Mouse (Mus musculus) cerebellum, adult 2 months (tissue): ENCODE data around the gene Jam3. TPM values are rescaled to one million over a fixed set of nuclear protein-coding genes. Genes with fewer than 3 reads are reported as not detected.

Experiments
- DNase-seq, 2 experiments: peaks; one replicate each; pipeline ENCODE4 v3.0.0; 2021
- H3K27ac ChIP-seq: fragments of 200-500 bp; 2 replicates; pipeline ENCODE4 v1.5.1; 2012; ENCODE audit warnings: low read length, control low read depth, inconsistent platforms; ENCODE audit not compliant: insufficient read depth
- H3K27me3 ChIP-seq: fragments of 200-500 bp; 2 replicates; pipeline ENCODE4 v1.6.1; 2012; ENCODE audit warnings: inconsistent platforms, mild to moderate bottlenecking, low read length, moderate library complexity; ENCODE audit not compliant: control insufficient read depth, insufficient read depth
- H3K4me1 ChIP-seq: fragments of 200-500 bp; 2 replicates; pipeline ENCODE4 v1.6.1; 2011; ENCODE audit warnings: low read length; ENCODE audit not compliant: control insufficient read depth, insufficient read depth
- H3K4me3 ChIP-seq: fragments of 200-500 bp; replicated peaks from 2 replicates; pipeline ENCODE3; 2011; ENCODE audit warnings: mild to moderate bottlenecking, low read depth, low read length, control low read depth; ENCODE audit not compliant: insufficient read depth
- CTCF ChIP-seq: fragments of 200-500 bp; IDR thresholded peaks from 2 replicates; pipeline ENCODE4 v1.5.1; 2011; ENCODE audit warnings: low read depth, mild to moderate bottlenecking, control low read depth, low read length, moderate library complexity, borderline replicate concordance; ENCODE audit not compliant: insufficient read depth
- POLR2A ChIP-seq: fragments of 200-500 bp; IDR thresholded peaks from 2 replicates; pipeline ENCODE4 v1.6.1; 2011; ENCODE audit warnings: low read length, control low read depth, borderline replicate concordance; ENCODE audit not compliant: insufficient read depth
- WGBS: fragments of 180-500 bp; shearing (Covaris S2); methylation state at CpG from one replicate; pipeline ENCODE4 v1.1.7; 2018; 5-methylcytosine and 5-hydroxymethylcytosine counted together
- polyA plus RNA-seq: library from polyadenylated mRNA; depleted of rRNA; stranded (reverse); fragments of >200 nt; gene quantifications from 2 replicates; pipeline ENCODE4 v1.2.3, GENCODE M21; 2012

The Jam3 gene
- polyA plus RNA-seq, 1 experiment: 50.8 TPM

GRCm38 (mm10) chr9:27123947-27124346, 31.3 kb downstream of the Jam3 start:
- Histone ChIP-seq H3K27me3 (no peaks in the 10 kb centered on the region), H3K4me3 (no peak overlapping the region), H3K27ac (no peak overlapping the region), H3K4me1 (no peaks in the 10 kb centered on the region)
- 87% methylated on average over 2 of the region's 2 CpGs for WGBS
- DNase-seq: no peak
- no peak for TF ChIP-seq POLR2A
- no peak for TF ChIP-seq CTCF

GRCm38 (mm10) chr9:27122963-27123362, 32.3 kb downstream of the Jam3 start:
- no peak overlapping the region for H3K4me3 ChIP-seq
- WGBS: 22% methylated on average over 4 of the region's 4 CpGs
- H3K27me3 ChIP-seq: no peaks in the 10 kb centered on the region
- DNase-seq: no peak
- no peak overlapping the region for H3K27ac ChIP-seq
- H3K4me1 ChIP-seq: no peaks in the 10 kb centered on the region
- no peak for TF ChIP-seq POLR2A
- TF ChIP-seq CTCF: no peak

GRCm38 (mm10) chr9:27122076-27122475, 33.1 kb downstream of the Jam3 start:
- H3K27ac ChIP-seq: no peak overlapping the region

GRCm38 (mm10) chr9:27121254-27121653, 34.0 kb downstream of the Jam3 start:
- TF ChIP-seq POLR2A (no peak), CTCF (no peak)
- Histone ChIP-seq H3K27me3 (no peaks in the 10 kb centered on the region), H3K27ac (no peak overlapping the region), H3K4me1 (no peaks in the 10 kb centered on the region), H3K4me3 (no peak overlapping the region)
- WGBS: 93% methylated on average over 9 of the region's 9 CpGs
- DNase-seq: no peak

More at GRCm38 (mm10) chr9:27122076-27122475, 33.1 kb downstream of the Jam3 start:
- WGBS: 85% methylated on average over 4 of the region's 4 CpGs
- TF ChIP-seq CTCF (no peak), POLR2A (no peak)
- H3K27me3 ChIP-seq: no peaks in the 10 kb centered on the region
- no peaks in the 10 kb centered on the region for H3K4me1 ChIP-seq
- DNase-seq: no peak
- H3K4me3 ChIP-seq: no peak overlapping the region

- 96% methylated on average over 3 of the region's 3 CpGs for WGBS
- TF ChIP-seq POLR2A (no peak), CTCF (no peak)
- DNase-seq: no peak
- Histone ChIP-seq H3K4me3 (no peak overlapping the region), H3K27ac (no peak overlapping the region), H3K27me3 (no peaks in the 10 kb centered on the region), H3K4me1 (peaks cover 6% of the 10 kb centered on the region)
Measured at GRCm38 (mm10) chr9:27111756-27112155, 43.5 kb downstream of the Jam3 start.

- Histone ChIP-seq H3K4me3 (no peak overlapping the region), H3K4me1 (peaks cover 6% of the 10 kb centered on the region), H3K27me3 (no peaks in the 10 kb centered on the region), H3K27ac (no peak overlapping the region)
- DNase-seq: no peak
- TF ChIP-seq CTCF: no peak
- TF ChIP-seq POLR2A: no peak
- 73% methylated on average over 5 of the region's 5 CpGs for WGBS
Measured at GRCm38 (mm10) chr9:27110681-27111080, 44.5 kb downstream of the Jam3 start.

- DNase-seq: no peak
- H3K27ac ChIP-seq: no peak overlapping the region
- TF ChIP-seq POLR2A (no peak), CTCF (no peak)
Measured at GRCm38 (mm10) chr9:27109533-27110514, 45.4 kb downstream of the Jam3 start.

DNA sequence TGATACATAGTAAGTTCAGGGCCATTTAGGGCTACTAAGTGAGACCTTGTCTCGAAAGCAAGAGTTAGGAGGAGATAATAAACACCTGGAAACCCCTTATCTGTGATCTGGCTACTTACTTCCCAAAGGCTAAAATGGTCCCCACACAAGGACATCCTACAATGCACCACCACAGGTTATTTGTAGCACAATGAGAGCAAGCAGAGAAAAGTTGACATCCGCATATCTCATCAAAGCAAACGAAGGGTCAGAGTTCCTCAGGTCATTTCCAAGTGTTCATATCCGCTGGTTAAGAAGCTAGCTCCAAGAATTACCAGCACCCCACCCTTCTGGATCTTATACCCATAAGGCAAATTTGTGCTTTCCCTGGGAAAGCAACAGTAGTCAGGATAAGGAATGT, 46.8 kb downstream of the Jam3 start:
- H3K4me1 ChIP-seq: peaks cover 6% of the 10 kb centered on the region
- H3K4me3 ChIP-seq: no peak overlapping the region
- H3K27ac ChIP-seq: no peak overlapping the region
- 95% methylated on average over 4 of the region's 4 CpGs for WGBS
- no peaks in the 10 kb centered on the region for H3K27me3 ChIP-seq
- no peak for DNase-seq
- TF ChIP-seq POLR2A: no peak

More at GRCm38 (mm10) chr9:27109533-27110514, 45.4 kb downstream of the Jam3 start:
- H3K4me3 ChIP-seq: no peak overlapping the region
- H3K4me1 ChIP-seq: peaks cover 6% of the 10 kb centered on the region
- WGBS: 51% methylated on average over 22 of the region's 22 CpGs
- H3K27me3 ChIP-seq: no peaks in the 10 kb centered on the region
